Comparison of ENCODE assay signal across 8 mouse cellular contexts in genomic region chr11:69672211-69672706, GRCm38 (mm10). TPM values are rescaled to one million over a fixed set of nuclear protein-coding genes. Genes with fewer than 3 reads are reported as not detected.
DNase-seq lines count a peak whose midpoint lies in the region; ATAC-seq lines count a peak whose summit lies in the region.

Gene Eif4a1 (minus strand): TSS chr11:69672423.

- H3K27ac ChIP-seq in hindbrain, embryonic 16.5 days (ENCODE audit: low read depth, low read length), result peak within 1 kb of the TSS; percentile 98
- peak within 1 kb of the TSS; percentile 86 for H3K27ac ChIP-seq in macrophage

- peak; percentile 97 for ATAC-seq in hindbrain, embryonic 16.5 days

- H3K4me1 ChIP-seq in hindbrain, embryonic 16.5 days (ENCODE audit: control insufficient read depth, insufficient read depth, low read depth, low read length), result peaks cover 22% of the 10 kb centered on the region

- H3K36me3 ChIP-seq in hindbrain, embryonic 16.5 days (ENCODE audit: control insufficient read depth, insufficient read depth, low read length), result peaks cover 36% of the 10 kb centered on the region
- peaks cover 60% of the 10 kb centered on the region for H3K36me3 ChIP-seq in macrophage (ENCODE audit: inconsistent target)

- H3K9me3 ChIP-seq in hindbrain, embryonic 16.5 days (ENCODE audit: control insufficient read depth, low read length), result no peaks in the 10 kb centered on the region

- H3K4me2 ChIP-seq in hindbrain, embryonic 16.5 days (ENCODE audit: low read length), result peak within 1 kb of the TSS; percentile 97

- peaks cover 88% of the 10 kb centered on the region for H3K79me2 ChIP-seq in macrophage (ENCODE audit: inconsistent target)

- peak within 1 kb of the TSS; percentile 98 for H3K9ac ChIP-seq in hindbrain, embryonic 16.5 days (ENCODE audit: low read depth, low read length)

- WGBS in hindbrain, embryonic 16.5 days, result under 1% methylated on average over 31 of the region's 36 CpGs
- WGBS in macrophage (ENCODE audit: missing documents), result under 1% methylated on average over 27 of the region's 36 CpGs

- H3K4me3 ChIP-seq in hindbrain, embryonic 16.5 days (ENCODE audit: low read length), result peak within 1 kb of the TSS; percentile 98
- peak within 1 kb of the TSS; percentile 50 for H3K4me3 ChIP-seq in macrophage (ENCODE audit: inconsistent target)

- DNase-seq in WW6 (ENCODE audit: low read depth, low spot score), result peak; percentile 100
- peak; percentile 100 for DNase-seq in cerebellum, postnatal 4 days (ENCODE audit: low spot score in 2 of 2)
- DNase-seq in gastrocnemius, adult 18-20 months (ENCODE audit: low spot score), result peak; percentile 100
- peak; percentile 99 to 100 for DNase-seq in left cerebral cortex, adult 18-20 months (ENCODE audit: low spot score in 2 of 2)
- DNase-seq in right cerebral cortex, adult 18-20 months, result peak; percentile 100
- DNase-seq in urinary bladder, postnatal 10 days (ENCODE audit: low spot score), result peak; percentile 99

- no peaks in the 10 kb centered on the region for H3K27me3 ChIP-seq in hindbrain, embryonic 16.5 days (replicated peaks; ENCODE audit: control insufficient read depth, insufficient read depth, low read length)

RNA-seq across cellular contexts. Expression of gene Eif4a1, which starts in this region (rescaled TPM):
- total RNA-seq in gastrocnemius, adult 18-20 months (2021), result 10 to 100 TPM; 69.6 to 97.7 TPM
- polyA plus RNA-seq in hindbrain, embryonic 16.5 days (2015; fragmentation: Nextera tagmentation; extraction: Ambion mirVana), result 382 and 471 TPM in 2 replicates
- total RNA-seq in left cerebral cortex, adult 18-20 months (2021), result 100 to 1,000 TPM; 289 to 295 TPM
- 1,000 to 10,000 TPM in 13 of 26 experiments, 100 to 1,000 TPM in 13; 445 to 1,542 (median 988) TPM for total RNA-seq in macrophage (2018; cell fraction: chromatin; rRNA removed)
- total RNA-seq in macrophage (2018; cell fraction: cytosol; rRNA removed), result 100 to 1,000 TPM; 534 to 868 (median 666) TPM
- total RNA-seq in macrophage (2018; cell fraction: nucleus; rRNA removed), result 1,000 to 10,000 TPM in 4 of 26 experiments, 100 to 1,000 TPM in 22; 458 to 1,180 (median 654) TPM
- 683 to 1,306 TPM (median 693 TPM) in 3 replicates for polyA plus RNA-seq in macrophage (2018)

Comparison
In these comparisons a context has a peak if more than half of its experiments do, and no peak if none do; other contexts are left out.
1. Peak in every context shown above with its lines: DNase-seq, ATAC-seq, H3K4me3 ChIP-seq and H3K27ac ChIP-seq.